Mouse (Mus musculus): Measurements from ENCODE around the gene Atn1.
"Not testable (repeated sequence)": the region's sequence is repeated elsewhere in the genome, so short reads cannot be mapped to it uniquely, and the experiment has no call there.

The Atn1 gene

GRCm38 (mm10) chr6:124755831-124756595 is at the start of gene Atn1, which contains the start of gene Gm45234:
Gene Atn1 (minus strand): TSS chr6:124756524.
Gene Gm45234 (minus strand): TSS chr6:124756021.
- peak; percentile 87 for DNase-seq

- peak; percentile 96 for DNase-seq
Observed at GRCm38 (mm10) chr6:124805341-124806321, 49.3 kb upstream of the Atn1 start.

GRCm38 (mm10) chr6:124804341-124804740 is 48.0 kb upstream of the Atn1 start:
- DNase-seq: no peak

- not testable (repeated sequence) for DNase-seq
Observed at GRCm38 (mm10) chr6:124803691-124804090, 47.4 kb upstream of the Atn1 start.

GRCm38 (mm10) chr6:124803061-124803460 is 46.7 kb upstream of the Atn1 start:
- DNase-seq: no peak

- not testable (repeated sequence) for DNase-seq
Observed at GRCm38 (mm10) chr6:124802400-124802799, 46.1 kb upstream of the Atn1 start.

- DNase-seq: no peak
Observed at GRCm38 (mm10) chr6:124796200-124796599, 39.9 kb upstream of the Atn1 start.

- DNase-seq: peak; percentile 60
Observed at GRCm38 (mm10) chr6:124795781-124796180, 39.5 kb upstream of the Atn1 start.

GRCm38 (mm10) chr6:124791911-124792310 is 35.6 kb upstream of the Atn1 start:
- no peak for DNase-seq

GRCm38 (mm10) chr6:124790121-124790520 is 33.8 kb upstream of the Atn1 start:
- DNase-seq: no peak

- DNase-seq: no peak
Observed at GRCm38 (mm10) chr6:124789519-124789918, 33.2 kb upstream of the Atn1 start.

GRCm38 (mm10) chr6:124787722-124788121 is 31.4 kb upstream of the Atn1 start:
- DNase-seq: no peak

- peak; percentile 25 for DNase-seq
Observed at GRCm38 (mm10) chr6:124786756-124787420, 30.6 kb upstream of the Atn1 start.

- peak; percentile 53 for DNase-seq
Observed at GRCm38 (mm10) chr6:124782436-124782835, 26.1 kb upstream of the Atn1 start.

- no peak for DNase-seq
Observed at GRCm38 (mm10) chr6:124780917-124781316, 24.6 kb upstream of the Atn1 start.

GRCm38 (mm10) chr6:124779984-124780416 is 23.7 kb upstream of the Atn1 start:
- no peak for DNase-seq

- peak; percentile 63 for DNase-seq
Observed at GRCm38 (mm10) chr6:124779222-124779983, 23.1 kb upstream of the Atn1 start, which contains the start of gene Lrrc23. Gene Lrrc23 (minus strand): TSS chr6:124779727.

GRCm38 (mm10) chr6:124770511-124770910 is 14.2 kb upstream of the Atn1 start:
- no peak for DNase-seq

GRCm38 (mm10) chr6:124770013-124770412 is 13.7 kb upstream of the Atn1 start:
- DNase-seq: no peak

- DNase-seq: peak; percentile 54
Observed at GRCm38 (mm10) chr6:124769101-124769765, 12.9 kb upstream of the Atn1 start, which contains the start of gene Eno2. Gene Eno2 (minus strand): TSS chr6:124769673.

- DNase-seq: no peak
Observed at GRCm38 (mm10) chr6:124768704-124769044, 12.3 kb upstream of the Atn1 start.

All from kidney, postnatal 14 days (tissue).